Mouse (Mus musculus) gastrocnemius, adult 2 months (tissue): ENCODE measurements around the gene Rab12. TPM values are rescaled to one million over a fixed set of nuclear protein-coding genes. Genes with fewer than 3 reads are reported as not detected.
A peak's percentile ranks its signal among the peaks of the same experiment; 100 is the strongest.
"Not testable (repeated sequence)": the region's sequence is repeated elsewhere in the genome, so short reads cannot be mapped to it uniquely, and the experiment has no call there.

ENCODE experiments used
- DNase-seq: peaks from one replicate; pipeline ENCODE4 v3.0.0; 2022
- H3K27ac ChIP-seq: fragments of 200-600 bp; 2 replicates; pipeline ENCODE4 v1.8.1; 2022; ENCODE audit warnings: mild to moderate bottlenecking
- H3K4me3 ChIP-seq: fragments of 200-600 bp; 2 replicates; pipeline ENCODE4 v1.8.1; 2022; ENCODE audit warnings: mild to moderate bottlenecking, moderate library complexity
- CTCF ChIP-seq: fragments of 200-600 bp; IDR thresholded peaks from 2 replicates; pipeline ENCODE4 v1.8.1; 2022; ENCODE audit warnings: antibody characterized with exemption, mild to moderate bottlenecking, moderate library complexity
- intact Hi-C: fragments of 180-260 bp; cut with DNase I; formaldehyde crosslinking; loops from one replicate; pipeline ENCODE4 v1.15.1; 2025
- long read RNA-seq, 2 experiments: library from polyadenylated mRNA; stranded (forward); transcript quantifications; one replicate each; pipeline ENCODE4 v2.0.0; 2021
- total RNA-seq, 2 experiments: library from RNA; stranded (reverse); gene quantifications; 2 replicates each; pipeline ENCODE4 v1.2.3; 2021

The Rab12 gene
- 100 to 1,000 TPM; 189 to 260 TPM for total RNA-seq
- long read RNA-seq, experiment 1, transcript Rab12-205 (6 exons, 2,010 nt), result major isoform, 241 of 253 reads
- long read RNA-seq, experiment 1, partial matches to known transcripts, result 4 of 253 reads
- long read RNA-seq, experiment 1, other reads (novel, unspliced or antisense), result 8 of 253 reads
- long read RNA-seq, experiment 2, transcript Rab12-205 (6 exons, 2,010 nt), result major isoform, 399 of 406 reads
- long read RNA-seq, experiment 2, partial matches to known transcripts, result 1 of 406 reads
- long read RNA-seq, experiment 2, other reads (novel, unspliced or antisense), result 6 of 406 reads

DNA sequence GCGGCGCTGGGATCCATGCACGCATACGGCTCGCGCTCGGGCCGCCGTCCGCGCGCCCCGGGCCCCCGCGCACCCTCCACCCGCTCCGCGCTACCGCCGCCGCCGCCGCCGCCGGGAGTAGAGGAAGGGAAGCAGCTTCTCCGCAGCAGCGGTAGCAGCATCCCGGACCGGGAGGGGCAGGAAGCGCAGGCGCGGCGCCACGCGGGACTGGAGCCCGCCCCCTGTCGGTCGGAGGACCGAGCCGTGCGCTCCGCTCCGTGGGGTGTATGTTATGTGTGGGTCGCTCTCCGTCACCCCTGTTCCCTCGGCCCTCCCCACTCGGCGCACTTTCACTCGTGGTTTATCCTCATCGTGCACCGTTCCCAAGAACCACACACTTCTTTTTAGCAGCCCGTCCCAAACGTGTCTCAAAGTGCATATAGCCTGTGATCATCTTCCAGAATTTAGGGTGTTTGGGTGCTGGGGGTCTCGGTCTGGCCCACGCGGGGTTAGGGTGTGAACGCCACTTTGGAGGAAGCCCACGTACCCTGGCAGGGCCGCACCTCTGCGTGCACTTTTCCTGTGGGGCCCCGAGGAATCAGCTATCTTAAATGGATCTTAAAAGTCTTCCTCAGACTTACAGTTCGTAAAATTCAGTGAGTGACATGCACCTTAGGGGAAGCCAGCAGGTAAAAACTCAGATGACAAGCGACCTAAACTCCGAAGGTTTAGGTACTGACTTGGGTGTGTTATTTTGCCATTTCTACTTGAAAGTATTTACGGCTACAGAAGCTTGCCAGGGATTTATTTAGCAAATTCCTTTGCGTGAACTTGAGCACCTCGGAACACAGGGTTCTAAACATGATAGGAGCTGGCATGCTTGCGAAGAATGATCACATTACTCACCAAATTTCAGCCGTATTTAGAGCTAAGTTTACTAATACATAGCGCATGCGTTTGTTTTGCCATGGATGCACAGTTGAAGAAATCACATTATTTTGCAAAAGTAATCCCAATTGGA lies at the start of gene Rab12:
Rab12 (minus strand) TSS at position 176 of the 1,000 bp plus-strand sequence.
- peak; percentile 94 for DNase-seq
- Histone ChIP-seq H3K27ac (peak within 1 kb of the TSS; percentile 95), H3K4me3 (peak within 1 kb of the TSS; percentile 85)
- intact Hi-C loops, result no loop called here
- TF ChIP-seq CTCF, result peak; percentile 96

DNA sequence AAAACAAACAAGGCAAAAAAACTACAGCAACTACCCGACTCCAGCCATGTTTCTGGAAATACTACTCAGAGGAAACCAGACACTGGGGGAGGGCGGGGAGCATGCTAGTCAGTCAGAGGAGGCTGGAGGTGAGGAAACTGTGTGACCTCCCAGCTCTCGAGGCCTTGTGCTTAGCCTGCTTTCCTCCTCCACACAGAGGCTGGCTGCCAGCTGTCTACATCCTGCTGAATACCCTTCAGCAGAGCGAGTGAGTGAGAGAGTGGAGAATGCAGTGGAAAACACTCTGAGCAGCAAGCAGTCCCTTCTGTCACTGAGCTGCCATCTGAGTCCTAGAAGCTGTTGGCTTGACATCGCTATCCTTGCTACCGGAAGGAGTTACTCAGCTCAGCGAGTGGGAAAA lies 44.7 kb upstream of the Rab12 start:
- H3K27ac ChIP-seq, result no peak overlapping the region
- intact Hi-C loops, result no loop called here
- H3K4me3 ChIP-seq, result no peak overlapping the region
- TF ChIP-seq CTCF, result no peak
- no peak for DNase-seq

DNA sequence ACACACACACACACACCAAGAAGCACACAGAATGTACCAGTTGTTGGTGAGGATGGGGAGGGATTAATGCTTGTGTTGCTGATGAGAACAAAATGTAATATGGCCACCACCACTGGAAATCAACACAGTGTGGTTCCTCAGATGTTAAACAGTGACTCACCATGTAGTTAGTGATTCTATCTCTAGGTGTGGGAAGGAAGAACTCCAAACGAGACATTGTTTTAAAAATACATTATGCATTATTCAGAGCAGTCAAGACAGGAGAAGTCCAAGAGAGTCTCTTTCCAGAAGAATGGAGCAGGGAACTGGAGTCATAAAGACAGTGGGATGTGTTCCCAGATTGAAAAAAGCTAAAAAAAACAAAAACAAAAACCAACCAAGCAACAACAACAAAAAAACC lies 44.0 kb upstream of the Rab12 start:
- intact Hi-C loops, result no loop called here
- no peak overlapping the region for H3K27ac ChIP-seq
- no peak for DNase-seq
- no peak overlapping the region for H3K4me3 ChIP-seq
- no peak for TF ChIP-seq CTCF

DNA sequence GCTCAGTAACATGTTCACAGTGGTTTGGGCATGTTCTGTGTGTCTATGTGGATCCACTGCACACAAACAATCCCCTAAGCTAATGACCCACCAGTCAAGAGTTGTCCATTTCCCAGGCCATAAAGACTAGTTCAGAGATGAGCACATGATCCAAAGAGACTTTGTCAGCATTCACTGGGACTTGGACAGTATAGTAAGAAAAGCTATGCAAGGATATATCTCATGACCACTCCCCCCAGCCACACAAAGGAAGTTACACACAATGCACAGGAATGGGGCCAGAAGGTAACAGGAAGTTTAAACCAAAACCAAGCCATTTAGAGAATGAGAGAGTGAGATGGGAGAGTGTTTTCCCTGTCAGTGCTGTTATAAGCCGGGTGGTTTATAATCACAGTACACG lies 41.9 kb upstream of the Rab12 start:
- Histone ChIP-seq H3K4me3 (no peak overlapping the region), H3K27ac (no peak overlapping the region)
- TF ChIP-seq CTCF, result no peak
- no peak for DNase-seq
- intact Hi-C loops, result no loop called here

DNA sequence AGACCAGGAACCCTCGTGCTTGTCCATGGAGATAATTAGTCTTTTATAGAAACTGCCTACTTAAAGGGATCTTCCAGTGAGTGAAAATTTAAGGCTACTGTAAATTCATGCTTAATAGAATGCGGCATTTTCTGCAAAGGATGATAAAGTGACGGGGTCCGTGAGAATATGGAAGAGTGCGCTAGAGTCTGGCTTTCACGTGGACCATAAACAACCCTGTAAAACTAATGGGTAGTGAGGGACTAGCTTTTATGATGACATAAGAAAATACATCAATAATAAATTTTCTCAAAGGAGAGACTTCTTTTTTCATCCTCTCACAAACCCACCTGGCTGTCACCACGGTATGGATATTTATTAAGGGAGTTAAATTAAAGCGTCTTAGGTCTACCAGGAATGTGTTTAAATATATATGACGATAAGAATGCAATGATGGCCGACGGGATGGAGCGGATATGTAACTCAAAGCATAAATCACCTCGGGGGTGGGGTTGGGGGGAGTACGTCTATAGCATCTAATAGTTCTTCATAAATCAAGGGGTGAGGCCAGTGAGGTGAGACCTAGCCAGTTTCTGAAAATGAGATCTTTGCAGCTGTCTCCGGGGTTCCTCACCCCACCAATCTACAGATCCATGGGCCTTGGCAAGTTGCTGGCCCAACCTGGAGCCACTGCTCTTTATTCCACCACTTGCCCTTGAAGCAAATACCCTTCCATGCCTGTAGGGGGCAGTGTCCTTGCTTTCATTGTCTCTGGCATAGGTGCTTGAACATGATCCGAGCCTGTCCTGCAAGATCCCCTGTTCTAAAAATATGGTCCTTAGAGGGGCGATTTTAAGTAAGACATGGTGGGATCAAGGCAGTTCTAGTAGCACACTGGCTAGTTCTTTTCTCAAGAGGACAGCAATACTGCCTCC lies 39.1 kb upstream of the Rab12 start:
- intact Hi-C loops, result no loop called here
- H3K4me3 ChIP-seq, result peak overlapping the region; percentile 29; the same call in 1 of the 2 replicates
- TF ChIP-seq CTCF, result peak; percentile 41
- DNase-seq, result no peak
- H3K27ac ChIP-seq, result no peak overlapping the region

DNA sequence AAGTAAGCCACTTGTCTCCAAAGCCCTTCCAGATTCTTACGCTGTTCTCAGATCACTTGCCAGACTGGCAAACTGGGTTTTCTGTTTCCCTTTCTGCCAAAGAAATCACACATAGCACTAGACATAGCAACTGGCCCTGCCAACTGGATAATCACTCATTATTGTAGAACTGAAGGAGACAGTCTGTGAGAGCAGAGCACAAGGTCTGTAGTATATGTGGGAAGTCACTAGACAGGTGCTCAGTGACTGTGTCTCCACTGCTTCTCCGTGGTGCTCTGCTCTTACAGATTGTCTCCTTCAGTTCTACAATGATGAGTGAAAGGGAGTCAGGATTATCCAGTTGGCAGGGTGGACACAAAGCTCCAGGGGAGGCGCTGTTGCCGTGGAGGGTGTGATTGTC lies 33.2 kb upstream of the Rab12 start:
- no peak for TF ChIP-seq CTCF
- Histone ChIP-seq H3K4me3 (no peak overlapping the region), H3K27ac (no peak overlapping the region)
- no peak for DNase-seq
- intact Hi-C loops, result no loop called here

DNA sequence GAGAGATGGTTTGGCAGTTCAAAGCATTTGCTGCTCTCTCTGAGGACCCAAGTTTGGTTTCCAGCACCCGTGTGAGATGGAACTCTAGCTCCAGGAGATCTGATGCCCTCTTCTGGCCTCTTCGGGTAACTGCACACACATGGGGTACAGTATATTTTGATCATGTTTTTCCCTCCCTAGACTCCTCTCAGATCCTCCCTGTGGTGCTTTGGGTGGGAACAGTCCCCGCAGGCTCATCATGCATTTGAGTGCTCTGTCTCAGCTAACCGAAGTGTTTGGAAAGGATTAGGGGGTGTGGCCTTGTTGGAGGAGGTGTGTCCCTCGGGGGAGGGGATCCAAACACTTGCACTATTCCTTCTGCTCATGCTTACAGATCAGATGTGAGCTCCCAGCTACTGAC lies 31.0 kb upstream of the Rab12 start:
- intact Hi-C loops, result no loop called here
- H3K27ac ChIP-seq, result no peak overlapping the region
- H3K4me3 ChIP-seq, result no peak overlapping the region
- DNase-seq, result no peak
- TF ChIP-seq CTCF, result no peak

DNA sequence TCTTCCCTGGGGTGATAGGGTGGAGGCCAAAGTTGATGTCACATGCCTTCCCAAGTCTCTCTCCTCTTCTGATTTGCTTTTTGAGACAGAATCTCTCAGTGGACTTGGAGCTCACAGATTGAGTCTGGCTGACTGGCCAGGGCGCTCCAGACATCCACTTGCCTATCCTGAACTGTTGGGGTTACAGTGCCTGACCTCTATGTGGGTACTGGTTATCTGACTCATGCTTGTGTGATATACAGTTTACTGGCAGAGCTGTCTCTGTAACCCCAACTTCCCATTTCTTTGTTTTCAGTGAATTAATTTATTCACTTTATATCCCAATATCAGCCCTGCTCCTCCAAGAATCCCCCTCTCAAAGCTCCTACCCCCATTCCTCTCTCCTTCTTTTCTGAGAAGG lies 12.8 kb upstream of the Rab12 start:
- H3K4me3 ChIP-seq, result no peak overlapping the region
- H3K27ac ChIP-seq, result no peak overlapping the region
- TF ChIP-seq CTCF, result no peak
- no peak for DNase-seq
- intact Hi-C loops, result no loop called here

DNA sequence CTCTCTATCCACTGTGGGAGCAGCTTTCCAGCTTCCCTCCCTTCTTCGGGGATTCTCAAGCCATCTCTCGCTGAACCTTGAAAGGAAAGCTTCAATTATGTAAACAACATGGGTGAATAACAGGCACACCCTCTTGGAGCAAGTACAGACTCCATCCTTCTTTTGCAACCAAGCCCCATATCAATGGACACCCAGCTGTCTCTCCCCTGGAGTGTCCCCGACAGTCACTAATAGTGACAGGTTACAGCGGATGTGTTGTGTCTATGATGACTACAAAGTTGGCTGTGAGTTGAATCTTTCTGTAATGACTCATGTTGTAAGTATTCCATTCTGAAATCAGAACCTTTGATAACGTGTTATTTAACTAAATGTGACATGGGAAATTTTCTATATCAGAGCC lies 3.9 kb upstream of the Rab12 start:
- H3K4me3 ChIP-seq, result no peak overlapping the region

DNA sequence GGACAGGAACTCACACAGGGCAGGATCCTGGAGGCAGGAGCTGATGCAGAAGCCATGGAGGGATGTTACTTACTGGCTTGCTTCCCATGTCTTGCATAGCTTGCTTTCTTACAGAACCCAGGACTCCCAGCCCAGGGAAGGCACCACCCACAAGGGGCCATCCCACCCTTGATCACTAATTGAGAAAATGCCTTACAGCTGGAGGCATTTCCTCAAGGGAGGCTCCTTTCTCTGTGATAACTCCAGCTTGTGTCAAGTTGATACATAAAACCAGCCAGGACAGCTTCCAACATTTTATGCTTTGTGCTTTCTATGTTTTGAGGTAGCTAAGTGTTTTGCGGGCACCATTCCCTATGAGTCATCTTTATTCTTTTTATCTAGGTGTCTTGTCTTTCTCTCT lies 3.1 kb upstream of the Rab12 start:
- H3K4me3 ChIP-seq, DNase-seq, intact Hi-C loops, H3K27ac ChIP-seq: not testable (repeated sequence)

More for the DNA sequence above, 3.9 kb upstream of the Rab12 start:
- no peak for DNase-seq
- no peak overlapping the region for H3K27ac ChIP-seq
- intact Hi-C loops, result no loop called here
- no peak for TF ChIP-seq CTCF

DNA sequence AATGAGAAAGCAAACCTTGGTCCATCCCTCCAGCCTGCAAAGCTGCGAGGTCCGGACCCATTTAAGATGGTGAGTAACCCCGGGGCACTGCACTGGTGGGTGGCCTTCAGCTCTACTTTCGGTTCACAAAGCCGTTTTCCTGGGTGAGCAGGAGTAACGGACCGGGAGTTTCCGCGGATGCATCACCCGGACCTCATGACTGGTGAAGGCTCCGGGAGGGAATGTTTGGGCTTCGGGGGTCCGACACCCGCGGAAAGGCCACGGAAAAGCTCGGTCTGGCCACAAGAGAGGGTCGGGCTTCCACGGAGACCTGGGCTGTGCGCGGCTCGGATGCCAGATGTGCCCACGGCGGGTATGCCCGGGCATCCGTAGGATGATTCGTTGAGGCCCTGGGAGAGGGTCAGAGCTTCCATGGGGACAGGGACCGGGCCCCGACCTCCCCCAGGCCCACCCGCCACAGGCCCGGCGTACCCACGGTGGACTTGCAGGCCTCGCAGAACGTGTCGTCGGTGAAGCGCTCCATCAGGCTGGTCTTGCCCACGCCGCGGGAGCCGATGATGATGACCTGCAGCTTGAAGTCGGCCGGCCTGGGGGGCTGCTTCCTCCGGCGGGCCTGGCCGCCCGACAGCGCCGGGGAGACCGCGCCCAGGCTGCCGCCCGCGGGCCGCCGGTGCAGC lies 514 bp downstream of the Rab12 start:
- peak overlapping the region; percentile 85 for H3K4me3 ChIP-seq
- no peak for DNase-seq
- intact Hi-C loops, result no loop called here
- H3K27ac ChIP-seq, result peak overlapping the region; percentile 95
- TF ChIP-seq CTCF, result no peak

DNA sequence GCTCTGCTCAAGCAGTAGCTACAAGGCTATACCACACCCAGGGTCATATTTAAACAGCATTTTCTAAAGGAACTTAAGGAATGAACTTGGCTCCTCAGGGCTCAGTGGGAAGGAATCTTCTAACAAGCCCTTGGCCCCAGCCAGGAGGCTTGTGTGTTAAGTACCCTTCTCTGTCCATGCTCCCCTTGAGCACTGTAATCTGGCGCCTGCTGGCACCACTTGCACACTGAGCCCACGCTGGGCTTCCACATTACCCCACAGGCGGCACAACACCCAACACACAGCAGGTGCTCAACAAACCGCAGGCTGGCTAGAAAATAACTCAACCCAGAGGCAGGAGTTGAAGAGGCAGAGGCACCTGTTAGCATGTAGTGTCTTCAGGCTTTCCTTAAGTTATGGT lies 2.6 kb downstream of the Rab12 start:
- no peak for TF ChIP-seq CTCF
- peak; percentile 41 for DNase-seq
- Histone ChIP-seq H3K4me3 (peak overlapping the region; percentile 85), H3K27ac (peak overlapping the region; percentile 95)
- intact Hi-C loops, result no loop called here
